Mouse (Mus musculus) gastrocnemius, postnatal 36 days (tissue): ENCODE measurements around the gene Sdhd. TPM values are rescaled to one million over a fixed set of nuclear protein-coding genes. Genes with fewer than 3 reads are reported as not detected.

Experiments used
- DNase-seq, 2 experiments: peaks; one replicate each; pipeline ENCODE4 v3.0.0; 2022
- intact Hi-C: fragments of 180-260 bp; cut with DNase I; formaldehyde crosslinking; loops from one replicate; pipeline ENCODE4 v1.15.1; 2025
- total RNA-seq, 2 experiments: library from RNA; stranded (reverse); gene quantifications; 2 replicates each; pipeline ENCODE4 v1.2.3; 2021

Gene Sdhd
- total RNA-seq, 2 experiments from 2014 or later, result 313 to 336 TPM

GRCm38 (mm10) chr9:50592955-50593354 lies 10.7 kb downstream of the Sdhd start:
- intact Hi-C loops, result no loop called here
- DNase-seq, result no peak

GRCm38 (mm10) chr9:50590856-50591518 lies 12.6 kb downstream of the Sdhd start:
- intact Hi-C loops, result no loop called here

GRCm38 (mm10) chr9:50586955-50587354 lies 16.7 kb downstream of the Sdhd start:
- DNase-seq, result no peak
- intact Hi-C loops, result no loop called here

More at GRCm38 (mm10) chr9:50590856-50591518, 12.6 kb downstream of the Sdhd start:
- no peak for DNase-seq

GRCm38 (mm10) chr9:50585145-50585818 lies 18.3 kb downstream of the Sdhd start:
- no peak for DNase-seq
- intact Hi-C loops, result no loop called here

GRCm38 (mm10) chr9:50580370-50580769 lies 23.2 kb downstream of the Sdhd start:
- intact Hi-C loops, result no loop called here

GRCm38 (mm10) chr9:50569599-50570525 lies 33.8 kb downstream of the Sdhd start:
- DNase-seq, result no peak
- intact Hi-C loops, result no loop called here

More at GRCm38 (mm10) chr9:50580370-50580769, 23.2 kb downstream of the Sdhd start:
- DNase-seq, result no peak

GRCm38 (mm10) chr9:50567881-50568280 lies 35.7 kb downstream of the Sdhd start:
- intact Hi-C loops, result no loop called here
- DNase-seq, result peak in 1 of 2 experiments; percentile 8

GRCm38 (mm10) chr9:50567372-50567771 lies 36.2 kb downstream of the Sdhd start:
- intact Hi-C loops, result no loop called here
- DNase-seq, result no peak

- intact Hi-C loops, result no loop called here
- no peak for DNase-seq
Observed at GRCm38 (mm10) chr9:50565940-50566339, 37.7 kb downstream of the Sdhd start.

GRCm38 (mm10) chr9:50565173-50565572 lies 38.4 kb downstream of the Sdhd start:
- intact Hi-C loops, result no loop called here
- no peak for DNase-seq

GRCm38 (mm10) chr9:50561918-50562360 lies 41.7 kb downstream of the Sdhd start:
- intact Hi-C loops, result no loop called here
- no peak for DNase-seq

- intact Hi-C loops, result no loop called here
- no peak for DNase-seq
Observed at GRCm38 (mm10) chr9:50561145-50561917, 42.3 kb downstream of the Sdhd start, which contains the start of gene Tex12. Tex12 (minus strand) TSS chr9:50561325.

- intact Hi-C loops, result no loop called here
- no peak for DNase-seq
Observed at GRCm38 (mm10) chr9:50555094-50555446, 48.5 kb downstream of the Sdhd start, which contains the start of gene Bco2. Bco2 (minus strand) TSS chr9:50555181.

- DNase-seq, result no peak
- intact Hi-C loops, result no loop called here
Observed at GRCm38 (mm10) chr9:50554241-50555093, 49.1 kb downstream of the Sdhd start, which contains the start of gene Il18. Il18 (plus strand) TSS chr9:50554827.

- DNase-seq, result no peak
- intact Hi-C loops, result no loop called here
Observed at GRCm38 (mm10) chr9:50553547-50553946, 50.1 kb downstream of the Sdhd start.

- intact Hi-C loops, result no loop called here
Observed at GRCm38 (mm10) chr9:50552206-50552605, 51.4 kb downstream of the Sdhd start.

GRCm38 (mm10) chr9:50548936-50549335 lies 54.7 kb downstream of the Sdhd start:
- no peak for DNase-seq
- intact Hi-C loops, result no loop called here

More at GRCm38 (mm10) chr9:50552206-50552605, 51.4 kb downstream of the Sdhd start:
- DNase-seq, result no peak

- intact Hi-C loops, result no loop called here
- no peak for DNase-seq
Observed at GRCm38 (mm10) chr9:50547859-50548478, 55.6 kb downstream of the Sdhd start.
